Mouse (Mus musculus): ENCODE measurements around the gene Art5.

The Art5 gene

DNA sequence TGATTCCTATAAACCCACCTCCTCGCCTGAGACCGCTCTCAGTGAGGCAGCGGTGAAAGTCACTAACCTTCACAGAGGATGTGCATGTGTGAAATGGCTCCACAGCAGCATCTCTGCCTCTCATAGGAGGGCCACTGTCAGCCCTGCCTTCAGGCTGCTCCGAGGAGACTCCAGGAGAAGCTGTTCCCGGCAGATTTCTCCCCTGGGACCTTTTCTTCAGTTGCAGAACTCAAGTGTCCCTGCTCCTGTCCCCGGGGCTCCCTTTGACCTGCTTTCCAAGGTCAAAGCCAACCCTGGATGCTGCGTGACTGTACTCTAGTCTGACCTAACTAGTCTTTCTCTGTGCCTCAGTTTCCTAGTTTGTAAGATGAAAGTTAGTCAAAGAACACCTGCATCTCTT is at the start of gene Art5:
TSS of gene Art5 (minus strand) at position 319 of the 400 bp plus-strand sequence.
- DNase-seq (ENCODE audit: low spot score) = no peak

DNA sequence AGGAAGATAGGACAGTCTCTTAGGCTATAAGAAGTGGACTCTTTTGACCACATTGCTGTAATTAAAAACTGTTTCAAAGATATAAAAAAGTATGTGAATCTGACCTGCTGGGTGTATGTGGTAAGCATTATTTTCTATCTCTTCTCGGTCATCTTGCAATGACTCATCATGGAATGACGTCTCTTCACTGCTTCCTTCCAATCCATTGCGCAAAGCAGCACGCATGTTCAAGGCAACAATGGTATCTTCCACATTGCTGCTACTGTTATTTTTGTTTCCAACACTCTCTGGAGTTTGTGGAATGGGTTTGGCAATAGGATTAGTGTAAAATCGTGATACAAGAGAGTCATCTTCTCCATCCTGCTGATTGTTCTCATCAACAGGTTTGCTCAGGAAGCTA is 44.4 kb upstream of the Art5 start:
- no peak for DNase-seq (ENCODE audit: low spot score)

DNA sequence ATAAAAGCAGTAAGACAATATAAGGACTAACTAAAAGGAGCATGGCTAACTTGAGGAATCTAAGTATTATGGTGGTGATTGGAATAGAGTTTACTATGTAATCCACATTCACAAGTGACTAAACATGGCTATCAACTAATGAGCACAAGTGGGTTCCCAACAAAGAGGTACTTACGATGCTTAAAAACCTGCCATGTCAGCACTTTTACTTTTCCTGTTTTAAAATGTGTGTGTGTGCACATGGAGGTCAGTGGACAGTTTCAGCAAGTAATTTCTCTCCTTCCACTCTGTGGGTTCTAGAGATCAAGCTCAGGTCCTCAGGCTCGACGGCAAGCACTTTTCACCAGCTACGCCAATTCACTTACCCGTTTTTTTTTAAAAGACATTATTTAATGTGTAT is 28.6 kb upstream of the Art5 start:
- DNase-seq (ENCODE audit: low spot score) = no peak

DNA sequence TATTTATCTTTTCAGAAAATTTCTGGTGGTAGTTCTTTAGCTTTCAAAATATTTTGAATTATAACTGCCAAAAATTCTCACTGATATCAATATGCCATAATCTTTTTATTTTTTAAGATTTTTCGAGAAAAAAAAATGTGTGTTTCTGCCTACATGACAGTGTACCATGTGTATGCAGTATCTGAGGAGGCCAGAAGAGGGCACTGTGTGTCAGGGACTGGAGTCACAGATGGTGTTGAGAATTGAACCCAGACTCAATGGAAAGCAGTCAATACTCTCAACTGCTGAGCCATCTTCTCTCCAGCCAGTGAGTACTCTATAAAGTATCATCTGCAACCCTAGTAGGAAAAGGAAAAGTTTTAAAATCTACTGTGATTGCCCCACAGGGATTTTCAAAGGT is 28.2 kb upstream of the Art5 start:
- DNase-seq (ENCODE audit: low spot score) = peak; percentile 52

DNA sequence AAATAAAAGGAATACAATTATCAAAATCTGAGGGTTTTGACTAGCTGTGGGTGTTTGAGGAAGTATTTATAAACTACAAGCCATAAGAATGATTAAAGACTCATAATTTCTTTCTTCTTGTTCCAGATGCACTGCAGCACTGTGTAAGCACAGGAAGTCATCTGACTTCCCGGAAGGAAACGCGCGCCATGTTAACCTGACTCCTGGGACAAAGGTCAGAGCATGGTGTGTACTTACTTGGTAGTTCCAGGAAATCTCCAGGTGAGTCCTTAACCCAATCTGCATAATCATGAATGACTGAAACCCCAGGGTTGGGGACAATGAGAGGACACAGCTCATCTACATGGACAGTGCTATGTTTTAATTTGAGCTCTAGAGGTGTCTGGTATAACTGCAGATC is 23.1 kb upstream of the Art5 start:
- no peak for DNase-seq (ENCODE audit: low spot score)

DNA sequence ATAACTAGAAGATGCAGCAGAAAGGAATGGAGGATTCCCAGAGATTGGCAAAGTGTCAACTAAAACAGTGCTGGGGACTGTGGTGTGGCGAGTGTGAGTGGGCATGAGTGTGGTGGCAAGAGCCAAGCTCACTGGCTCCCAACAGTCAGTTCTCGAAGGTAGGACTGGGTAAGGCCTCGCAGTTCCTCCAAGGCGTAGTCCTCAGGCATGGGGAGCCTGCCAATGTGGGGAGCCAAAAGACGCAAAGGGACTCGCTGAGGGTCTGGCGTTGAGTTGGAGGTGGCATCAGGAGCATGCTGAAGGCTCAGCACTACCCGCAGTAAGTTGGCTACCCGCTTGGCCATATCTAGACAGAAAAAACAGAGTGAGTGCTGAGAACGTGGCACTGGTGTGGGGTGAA is 11.0 kb upstream of the Art5 start:
- no peak for DNase-seq (ENCODE audit: low spot score)

DNA sequence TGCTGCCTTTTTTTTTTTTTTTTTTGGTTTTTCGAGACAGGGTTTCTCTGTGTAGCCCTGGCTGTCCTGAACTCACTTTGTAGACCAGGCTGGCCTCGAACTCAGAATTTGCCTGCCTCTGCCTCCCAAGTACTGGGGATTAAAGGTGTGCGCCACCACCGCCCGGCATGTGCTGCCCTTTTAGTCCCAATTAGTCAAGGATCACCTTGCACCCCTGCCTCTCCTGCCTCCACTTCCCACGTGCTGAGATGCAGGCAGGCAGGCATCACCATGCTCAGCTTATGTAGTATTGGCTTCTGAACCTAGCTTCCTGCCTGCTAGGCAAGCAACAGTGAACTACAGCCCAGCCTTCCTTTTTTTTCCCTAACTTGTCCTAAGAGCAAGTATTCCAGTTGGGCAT is 8.1 kb upstream of the Art5 start:
- no peak for DNase-seq (ENCODE audit: low spot score)

DNA sequence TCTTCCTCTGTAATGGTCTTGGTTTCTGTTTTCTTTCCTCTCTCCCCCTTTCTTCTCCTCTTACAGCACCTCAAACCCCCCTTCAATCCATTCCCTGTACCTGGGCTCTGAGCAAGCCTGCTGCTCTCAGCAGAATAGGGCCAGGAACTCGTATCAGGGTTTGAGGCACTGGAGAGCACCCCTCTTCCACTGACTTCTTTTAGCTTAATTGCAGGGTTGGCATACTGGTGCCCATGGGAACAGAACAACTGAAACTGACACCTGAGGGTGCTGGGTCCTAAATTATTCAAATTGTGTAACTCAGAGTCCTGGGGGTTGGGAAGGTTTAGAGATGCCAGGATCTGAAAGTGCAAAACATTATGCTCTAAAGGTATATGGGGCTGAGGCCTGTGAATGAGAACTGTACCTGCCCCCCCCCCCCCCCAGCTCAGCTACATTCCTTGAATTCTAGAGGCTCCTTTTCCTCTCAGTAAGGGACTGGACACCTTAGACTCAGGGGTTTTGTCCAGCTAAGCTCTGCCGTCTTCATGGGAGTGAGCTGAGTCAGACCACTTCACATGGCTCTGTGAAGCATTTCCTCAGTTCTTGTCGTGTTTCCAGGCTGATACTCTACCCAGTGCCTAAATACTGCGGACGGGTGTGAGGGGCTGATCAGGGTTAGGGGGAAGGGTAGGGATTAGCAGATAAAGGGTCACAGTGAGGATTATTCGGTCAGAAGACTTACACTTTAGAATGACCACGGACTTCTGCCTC is 7.5 kb upstream of the Art5 start, which contains the start of gene Chrna10:
TSS of gene Chrna10 (minus strand) at position 250 of the 753 bp plus-strand sequence.
- DNase-seq (ENCODE audit: low spot score) = no peak

DNA sequence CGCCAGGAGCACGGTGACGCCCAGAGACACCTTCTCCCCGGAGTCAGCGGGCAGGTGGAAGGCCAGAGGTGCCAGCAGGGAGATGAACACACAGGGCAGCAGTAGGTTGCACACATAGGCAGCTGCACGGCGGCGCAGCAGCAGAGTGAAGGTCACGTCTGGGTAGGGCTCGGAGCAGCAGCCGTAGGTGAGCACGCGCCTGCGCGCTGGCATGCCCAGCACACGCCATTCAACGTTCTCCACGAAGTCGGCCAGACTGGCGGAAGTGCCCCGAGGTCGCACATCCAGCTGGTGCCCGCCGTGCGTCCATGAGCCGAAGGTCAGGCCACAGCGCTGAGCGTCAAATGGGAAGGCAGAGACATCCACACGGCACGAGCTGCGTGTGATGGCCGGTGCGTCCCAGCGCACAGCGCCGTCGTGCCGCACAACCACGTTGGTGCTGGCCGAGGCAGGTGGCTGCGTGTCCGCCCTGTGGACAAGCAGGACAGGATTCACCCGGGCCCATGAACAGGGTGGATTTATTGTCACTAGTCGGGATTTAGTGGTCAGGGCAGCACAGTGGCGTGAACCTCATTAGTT is 4.0 kb upstream of the Art5 start:
- no peak for DNase-seq (ENCODE audit: low spot score)

DNA sequence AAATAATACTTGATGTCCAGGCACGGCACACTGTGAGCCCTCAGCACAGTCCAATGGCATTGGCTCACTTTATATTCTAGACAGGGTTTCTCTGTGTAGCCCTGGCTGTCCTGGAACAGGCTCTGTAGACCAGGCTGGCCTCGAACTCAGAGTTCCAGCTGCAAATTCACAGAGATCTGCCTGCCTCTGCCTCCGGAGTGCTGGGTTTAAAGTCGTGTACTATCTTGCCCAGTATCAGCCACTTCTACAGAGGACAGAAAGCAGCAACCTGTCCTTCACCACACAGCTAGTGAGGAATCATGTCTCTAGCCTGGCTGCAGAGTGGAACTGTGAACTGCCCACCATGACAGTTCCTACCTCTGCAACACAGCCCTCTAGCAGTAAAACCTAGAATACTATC is 457 bp upstream of the Art5 start:
- DNase-seq (ENCODE audit: low spot score) = no peak

DNA sequence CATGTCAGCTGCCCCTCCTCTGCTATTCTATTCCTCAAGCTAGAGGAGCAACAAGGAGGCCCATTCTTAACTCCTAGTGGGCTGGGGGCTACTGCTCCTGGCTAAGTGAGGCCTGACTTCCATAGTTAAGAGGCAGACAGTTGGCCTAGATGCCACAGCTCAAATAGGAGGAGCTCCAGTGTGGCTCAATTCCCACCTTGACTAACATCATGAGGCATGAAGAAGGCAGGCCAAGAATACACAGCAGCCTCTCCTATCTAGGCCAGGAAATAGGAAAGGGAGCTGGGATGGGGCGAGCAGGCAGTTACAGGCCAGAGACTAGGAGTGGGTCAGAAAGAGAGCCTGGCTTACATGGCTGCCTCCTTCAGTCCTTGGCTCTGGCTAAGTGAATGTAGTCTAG is 1.1 kb downstream of the Art5 start:
- no peak for DNase-seq (ENCODE audit: low spot score)

DNA sequence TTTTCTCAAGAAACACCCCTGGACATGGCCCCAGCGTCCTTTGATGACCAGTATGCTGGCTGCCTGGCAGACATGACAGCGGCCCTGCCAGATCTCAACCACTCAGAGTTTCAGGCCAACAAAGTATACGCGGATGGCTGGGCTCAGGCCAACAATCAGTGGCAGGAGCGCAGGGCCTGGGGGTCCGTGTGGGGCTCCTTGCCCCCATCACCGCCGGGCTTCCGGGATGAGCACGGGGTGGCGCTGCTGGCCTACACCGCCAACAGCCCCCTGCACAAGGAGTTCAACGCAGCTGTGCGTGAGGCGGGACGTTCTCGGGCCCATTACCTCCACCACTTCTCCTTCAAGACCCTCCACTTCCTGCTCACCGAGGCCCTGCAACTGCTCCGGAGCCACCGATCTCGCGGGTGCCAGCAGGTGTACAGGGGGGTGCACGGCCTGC is 2.6 kb downstream of the Art5 start:
- DNase-seq (ENCODE audit: low spot score) = peak; percentile 35

DNA sequence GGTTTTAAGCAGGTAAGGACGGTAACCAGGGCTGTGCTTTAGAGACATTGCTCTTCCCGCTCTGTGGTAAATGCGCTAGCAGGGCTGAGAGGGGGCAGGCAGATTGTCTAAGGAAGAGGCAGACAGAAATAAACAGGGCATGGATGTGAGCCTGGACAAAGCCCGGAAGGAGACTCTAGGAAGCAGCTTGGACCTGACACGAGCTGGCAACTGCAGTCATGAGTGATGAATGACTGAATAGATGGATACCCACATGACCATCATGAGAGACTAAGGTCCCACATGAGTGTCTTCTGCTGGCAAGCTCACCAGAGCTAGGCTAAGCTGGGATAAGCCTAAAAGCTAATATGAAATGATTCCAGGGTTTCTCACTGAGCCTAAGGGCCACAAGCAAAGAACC is 5.2 kb downstream of the Art5 start:
- DNase-seq (ENCODE audit: low spot score) = no peak

DNA sequence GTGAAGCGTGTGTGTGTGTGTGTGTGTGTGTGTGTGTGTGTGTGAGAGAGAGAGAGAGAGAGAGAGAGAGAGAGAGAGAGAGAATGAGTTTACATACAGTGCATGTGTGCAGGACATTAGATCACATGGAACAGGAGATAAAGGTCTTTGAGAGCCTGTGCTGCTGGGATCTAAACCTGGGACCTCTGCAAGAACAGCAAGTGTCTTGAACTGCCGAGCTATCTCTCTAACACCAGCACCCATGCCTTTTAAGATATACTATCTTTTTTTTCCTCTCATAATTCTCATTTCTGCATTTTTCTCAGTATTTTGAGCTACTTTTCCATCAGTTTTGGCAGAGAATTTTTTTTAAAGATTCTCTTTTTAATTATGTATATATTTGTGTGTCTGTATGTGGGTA is 5.7 kb downstream of the Art5 start:
- DNase-seq (ENCODE audit: low spot score) = no peak

DNA sequence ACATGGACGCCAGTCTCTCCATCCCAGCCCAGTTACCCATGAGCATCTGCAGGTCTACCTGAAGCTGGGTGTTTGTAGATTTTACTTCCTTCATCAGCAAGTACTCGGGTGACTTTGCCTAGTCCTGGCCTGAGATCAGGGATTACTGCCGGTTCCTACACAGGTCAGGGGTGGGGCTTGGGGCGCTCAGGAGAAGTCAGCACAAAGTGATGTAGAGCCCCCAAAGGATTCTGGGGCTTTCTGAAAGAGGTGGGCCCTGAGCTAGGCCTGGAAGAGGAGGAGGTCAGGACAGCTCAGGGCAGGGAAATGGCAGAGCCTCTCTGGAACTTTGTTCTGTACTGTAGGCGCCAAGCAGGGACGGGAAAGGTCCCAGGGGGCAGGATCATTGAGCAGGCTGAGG is 6.6 kb downstream of the Art5 start:
- DNase-seq (ENCODE audit: low spot score) = no peak

DNA sequence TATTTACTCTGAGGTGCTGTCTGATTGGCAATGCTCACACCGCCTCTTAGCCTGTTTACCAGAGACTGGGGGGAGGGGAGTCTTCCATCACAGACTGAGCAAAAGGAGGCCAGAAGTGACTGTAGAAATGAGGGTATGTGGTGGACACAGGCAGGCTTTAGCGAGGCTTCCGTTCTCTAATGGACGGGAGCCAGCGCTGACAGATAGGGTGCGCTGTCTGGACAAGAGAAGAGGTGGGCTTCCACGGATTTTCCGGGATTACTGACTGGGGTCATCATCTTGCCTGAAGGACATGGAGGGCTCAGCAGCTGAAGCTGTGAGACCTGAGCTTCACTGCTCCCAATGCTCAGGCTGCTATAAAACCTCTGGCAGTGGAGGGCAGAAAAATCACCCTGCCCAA is 7.0 kb downstream of the Art5 start:
- DNase-seq (ENCODE audit: low spot score) = peak; percentile 38

DNA sequence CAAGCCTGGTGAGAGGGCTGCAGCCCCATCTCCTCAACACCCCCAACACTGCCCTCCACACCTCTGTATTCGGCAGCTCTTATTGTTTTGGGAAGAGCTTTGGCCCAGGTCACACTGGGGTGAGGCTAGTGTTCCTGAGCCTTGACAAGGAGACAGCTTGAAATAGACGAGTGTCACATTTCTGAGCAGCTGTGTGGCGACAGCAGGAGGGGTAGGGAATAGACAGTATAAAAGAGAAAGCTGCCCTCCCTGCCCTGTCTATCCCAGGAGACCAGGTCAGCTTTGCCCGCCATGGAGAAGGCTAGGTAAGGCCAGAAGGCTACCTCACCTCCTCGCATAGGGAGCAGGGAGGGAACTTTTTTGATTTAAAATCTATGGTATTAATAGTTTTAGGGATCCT is 7.8 kb downstream of the Art5 start, which contains the start of gene Art1:
TSS of gene Art1 (plus strand) at position 257 of the 400 bp plus-strand sequence.
- no peak for DNase-seq (ENCODE audit: low spot score)

DNA sequence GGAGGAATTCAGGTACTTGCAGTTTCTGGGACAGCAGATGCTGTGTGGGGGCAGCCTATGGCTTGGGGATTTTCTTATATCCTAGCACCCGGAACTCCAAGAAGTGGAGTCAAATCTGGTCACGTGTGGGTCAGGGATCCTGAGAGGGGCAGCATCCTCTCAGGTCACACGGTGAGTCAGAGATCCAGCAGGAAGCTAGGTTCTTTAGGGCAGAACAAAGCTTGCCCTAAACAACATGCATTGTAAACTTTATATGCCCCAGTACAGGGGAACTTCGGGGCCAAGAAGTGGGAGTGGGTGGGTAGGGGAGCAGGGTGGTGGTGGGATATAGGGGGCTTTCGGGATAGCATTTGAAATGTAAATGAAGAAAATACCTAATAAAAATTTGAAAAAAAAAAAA is 8.4 kb downstream of the Art5 start:
- DNase-seq (ENCODE audit: low spot score) = no peak

DNA sequence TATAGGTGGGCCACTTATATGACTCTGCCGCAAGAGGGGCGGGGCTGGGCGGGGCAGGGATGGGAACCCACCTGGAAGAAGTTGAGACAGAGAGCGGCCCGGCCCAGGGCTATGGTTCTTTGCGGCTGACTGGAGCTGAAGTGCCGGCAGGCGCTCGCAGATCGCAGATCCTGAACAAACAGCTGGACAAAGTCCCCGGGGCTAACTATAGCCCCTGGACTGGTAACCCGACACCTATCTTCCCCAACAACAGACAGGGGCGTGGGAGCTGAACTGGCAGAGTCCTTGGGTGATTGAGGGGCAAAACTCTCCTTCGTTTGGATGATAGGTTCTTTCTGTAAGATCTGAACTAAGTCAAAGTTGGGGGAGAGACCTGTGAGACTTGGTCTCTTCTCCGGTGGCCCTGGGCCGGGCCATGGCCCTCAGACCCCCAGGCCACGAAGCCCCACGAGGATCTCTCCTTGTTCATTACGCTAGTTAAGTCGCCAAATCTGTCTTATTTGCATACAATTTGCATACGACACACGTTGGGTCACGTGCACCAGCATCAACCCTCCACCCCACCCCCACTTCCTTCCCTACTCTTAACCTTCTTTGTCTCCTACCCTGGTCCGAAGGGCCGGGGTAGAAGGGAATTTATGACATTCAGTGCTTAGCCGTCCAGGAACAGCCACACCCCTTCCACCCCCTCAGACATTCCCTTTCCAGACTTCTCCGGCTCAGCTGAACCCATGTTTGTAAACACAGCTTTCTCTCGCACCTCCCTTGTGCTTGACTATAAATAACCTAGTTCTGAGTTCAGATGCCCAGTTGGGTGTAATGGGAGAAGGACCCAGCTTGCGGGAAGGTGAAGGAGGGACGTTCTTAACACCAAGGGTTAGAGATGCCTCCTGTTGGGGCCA is 9.3 kb downstream of the Art5 start:
- DNase-seq (ENCODE audit: low spot score) = peak; percentile 49

DNA sequence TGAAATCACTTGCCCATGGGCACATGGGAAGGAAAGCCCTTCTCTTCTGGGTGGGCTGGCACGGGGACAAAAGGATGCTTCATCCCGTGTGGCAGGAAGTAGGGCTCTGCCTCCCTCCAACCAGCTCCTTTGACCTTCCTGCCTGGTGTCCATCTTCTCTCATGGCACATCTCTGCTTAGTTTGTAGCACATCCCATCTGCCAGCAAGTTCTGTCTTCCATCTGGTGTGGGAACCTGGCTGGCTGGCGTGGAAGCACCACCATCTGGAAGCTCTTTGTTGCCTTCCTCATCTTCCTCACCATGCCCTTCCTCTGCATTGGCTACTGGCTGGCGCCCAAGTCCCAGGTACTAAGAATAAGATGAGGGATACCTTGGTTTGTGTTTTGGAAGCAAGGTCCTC is 22.0 kb downstream of the Art5 start:
- no peak for DNase-seq (ENCODE audit: low spot score)

DNA sequence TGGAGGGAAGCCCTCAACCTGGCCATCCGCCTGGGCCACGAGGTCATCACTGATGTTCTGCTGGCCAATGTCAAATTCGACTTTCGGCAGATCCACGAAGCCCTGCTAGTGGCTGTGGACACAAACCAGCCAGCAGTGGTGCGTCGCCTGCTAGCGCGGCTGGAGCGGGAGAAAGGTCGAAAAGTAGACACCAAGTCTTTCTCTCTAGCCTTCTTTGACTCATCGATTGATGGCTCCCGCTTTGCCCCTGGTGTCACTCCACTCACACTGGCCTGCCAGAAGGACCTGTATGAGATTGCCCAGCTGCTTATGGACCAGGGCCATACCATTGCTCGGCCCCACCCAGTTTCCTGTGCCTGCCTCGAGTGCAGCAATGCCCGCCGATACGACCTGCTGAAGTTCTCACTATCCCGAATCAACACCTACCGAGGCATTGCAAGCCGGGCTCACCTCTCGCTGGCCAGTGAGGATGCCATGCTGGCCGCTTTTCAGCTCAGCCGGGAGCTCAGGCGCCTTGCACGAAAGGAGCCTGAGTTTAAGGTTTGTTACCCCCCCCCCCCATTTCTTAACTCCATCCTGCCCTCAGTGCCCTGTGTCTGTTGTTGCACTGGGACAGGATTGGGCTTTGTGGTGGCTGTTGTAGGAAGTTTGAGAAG is 25.1 kb downstream of the Art5 start:
- DNase-seq (ENCODE audit: low spot score) = no peak

DNA sequence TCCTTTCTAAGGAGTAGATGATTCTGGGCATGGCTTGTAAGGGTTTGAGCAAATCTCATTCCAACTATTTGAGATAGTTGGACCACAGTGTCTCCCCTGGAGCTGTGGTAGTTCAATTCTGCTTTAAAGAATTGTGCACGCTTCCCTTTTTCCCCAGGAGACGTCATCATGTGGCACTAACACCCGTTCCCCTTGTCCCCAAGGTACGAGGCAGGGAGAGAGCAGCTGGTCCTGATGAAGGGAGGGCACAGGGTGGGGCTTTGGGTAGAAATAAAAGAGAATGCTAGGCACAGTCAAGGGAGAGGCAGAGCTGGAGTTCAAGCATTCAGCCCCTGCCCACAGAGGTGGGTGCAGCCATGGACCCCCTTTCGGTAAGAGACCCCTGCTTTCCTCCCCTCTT is 26.5 kb downstream of the Art5 start, which contains the start of gene Trpc2:
TSS of gene Trpc2 (plus strand) at position 301 of the 400 bp plus-strand sequence.
- DNase-seq (ENCODE audit: low spot score) = no peak

Data from retina, embryonic 14.5 days (tissue).